Comparison of ENCODE assay signal across 11 mouse cellular contexts in genomic region chr2:116049710-116050109, GRCm38 (mm10). TPM values are rescaled to one million over a fixed set of nuclear protein-coding genes. Genes with fewer than 3 reads are reported as not detected.
A peak's percentile ranks its signal among the peaks of the same experiment; 100 is the strongest.
DNase-seq lines count a peak whose midpoint lies in the region; ATAC-seq and TF ChIP-seq lines count a peak whose summit lies in the region.
"Had no signal": no experiment of that assay in that cellular context is flagged by ENCODE, and none has a peak within 500 bp of the region (broad histone marks: within the 10 kb centered on the region; RNA-seq: fewer than 3 reads in every experiment).

No protein-coding gene starts in this region.

- DNase-seq in forebrain, embryonic 14.5 days (ENCODE audit: low spot score), result no peak
- peak; percentile 9 for DNase-seq in midbrain, embryonic 10.5 days (ENCODE audit: low spot score)
- DNase-seq in midbrain, embryonic 11.5 days (ENCODE audit: low spot score, missing footprints), result no peak
- no peak for DNase-seq in adrenal gland, adult 2 months
- no peak for DNase-seq in gastrocnemius, adult 8-10 months (ENCODE audit: low spot score in 2 of 2)
- DNase-seq in thymus, adult 18-20 months, result no peak
- DNase-seq: cerebellum, adult 2 months had no signal

- H3K36me3 ChIP-seq in forebrain, embryonic 14.5 days (ENCODE audit: control insufficient read depth, insufficient read depth, low read length), result peaks cover 46% of the 10 kb centered on the region
- peaks cover 19% of the 10 kb centered on the region for H3K36me3 ChIP-seq in forebrain, embryonic 12.5 days (replicated peaks)
- H3K36me3 ChIP-seq in midbrain, embryonic 10.5 days, result peaks cover 37% of the 10 kb centered on the region
- no peaks in the 10 kb centered on the region; the same call in 1 of the 2 replicates for H3K36me3 ChIP-seq in midbrain, embryonic 11.5 days (ENCODE audit: control insufficient read depth, insufficient read depth, low read length)
- H3K36me3 ChIP-seq in intestine, postnatal 0 days (ENCODE audit: control insufficient read depth, insufficient read depth), result no peaks in the 10 kb centered on the region
- H3K36me3 ChIP-seq: limb, embryonic 15.5 days had no signal

- 90% methylated on average over 9 of the region's 9 CpGs for WGBS in forebrain, embryonic 14.5 days
- WGBS in forebrain, embryonic 12.5 days, result 94% methylated on average over 9 of the region's 9 CpGs
- 87% methylated on average over 9 of the region's 9 CpGs for WGBS in midbrain, embryonic 10.5 days
- WGBS in midbrain, embryonic 11.5 days, result 92% methylated on average over 9 of the region's 9 CpGs
- WGBS in intestine, postnatal 0 days, result 70% methylated on average over 9 of the region's 9 CpGs

- no peaks in the 10 kb centered on the region for H3K27me3 ChIP-seq in forebrain, embryonic 14.5 days (replicated peaks; ENCODE audit: control insufficient read depth, insufficient read depth, low read length)
- H3K27me3 ChIP-seq in forebrain, embryonic 12.5 days, result no peaks in the 10 kb centered on the region
- H3K27me3 ChIP-seq in midbrain, embryonic 10.5 days (ENCODE audit: low read depth, poor library complexity, severe bottlenecking), result no peaks in the 10 kb centered on the region
- H3K27me3 ChIP-seq in midbrain, embryonic 11.5 days (ENCODE audit: control insufficient read depth, insufficient read depth, low read length), result no peaks in the 10 kb centered on the region
- H3K27me3 ChIP-seq in intestine, postnatal 0 days (replicated peaks; ENCODE audit: control insufficient read depth, insufficient read depth, low read length), result no peaks in the 10 kb centered on the region
- H3K27me3 ChIP-seq: limb, embryonic 15.5 days had no signal

- no peak for ATAC-seq in forebrain, embryonic 14.5 days
- no peak for ATAC-seq in forebrain, embryonic 12.5 days (ENCODE audit: low FRiP score)
- no peak for ATAC-seq in midbrain, embryonic 11.5 days (ENCODE audit: low FRiP score)
- no peak for ATAC-seq in intestine, postnatal 0 days

- H3K9me3 ChIP-seq in forebrain, embryonic 14.5 days (replicated peaks; ENCODE audit: control insufficient read depth, low read length), result no peaks in the 10 kb centered on the region
- no peaks in the 10 kb centered on the region for H3K9me3 ChIP-seq in forebrain, embryonic 12.5 days
- no peaks in the 10 kb centered on the region for H3K9me3 ChIP-seq in midbrain, embryonic 10.5 days (replicated peaks)
- no peaks in the 10 kb centered on the region for H3K9me3 ChIP-seq in midbrain, embryonic 11.5 days (ENCODE audit: control insufficient read depth, low read length)
- H3K9me3 ChIP-seq in intestine, postnatal 0 days (ENCODE audit: control insufficient read depth), result no peaks in the 10 kb centered on the region
- H3K9me3 ChIP-seq: limb, embryonic 15.5 days had no signal

- no peak overlapping the region for H3K9ac ChIP-seq in forebrain, embryonic 14.5 days (ENCODE audit: low read length)
- no peak overlapping the region for H3K9ac ChIP-seq in forebrain, embryonic 12.5 days
- no peak overlapping the region for H3K9ac ChIP-seq in midbrain, embryonic 11.5 days (ENCODE audit: low read length)
- H3K9ac ChIP-seq in intestine, postnatal 0 days (ENCODE audit: low read depth, low read length), result no peak overlapping the region
- H3K9ac ChIP-seq: limb, embryonic 15.5 days had no signal

- no peak overlapping the region for H3K4me3 ChIP-seq in forebrain, embryonic 14.5 days (ENCODE audit: low read depth, low read length)
- no peak overlapping the region for H3K4me3 ChIP-seq in forebrain, embryonic 12.5 days (replicated peaks)
- H3K4me3 ChIP-seq in midbrain, embryonic 10.5 days, result no peak overlapping the region
- H3K4me3 ChIP-seq in midbrain, embryonic 11.5 days (ENCODE audit: low read depth, low read length), result no peak overlapping the region
- no peak overlapping the region for H3K4me3 ChIP-seq in intestine, postnatal 0 days (ENCODE audit: low read depth, low read length)
- H3K4me3 ChIP-seq: limb, embryonic 15.5 days had no signal

- no peak for TF ChIP-seq CTCF in intestine, postnatal 0 days (IDR thresholded peaks at IDR 0.05; ENCODE audit: low read depth)

- H3K4me2 ChIP-seq in forebrain, embryonic 14.5 days (ENCODE audit: low read length), result peak overlapping the region; percentile 18; the same call in 1 of the 2 replicates
- no peak overlapping the region for H3K4me2 ChIP-seq in forebrain, embryonic 12.5 days
- H3K4me2 ChIP-seq in midbrain, embryonic 11.5 days, result no peak overlapping the region
- peak overlapping the region; percentile 37 for H3K4me2 ChIP-seq in intestine, postnatal 0 days (replicated peaks; ENCODE audit: low read depth)
- H3K4me2 ChIP-seq: limb, embryonic 15.5 days had no signal

- peaks cover 44% of the 10 kb centered on the region for H3K4me1 ChIP-seq in forebrain, embryonic 14.5 days (ENCODE audit: control insufficient read depth, insufficient read depth, low read length)
- H3K4me1 ChIP-seq in forebrain, embryonic 12.5 days, result peaks cover 37% of the 10 kb centered on the region
- H3K4me1 ChIP-seq in midbrain, embryonic 10.5 days, result peaks cover 44% of the 10 kb centered on the region
- H3K4me1 ChIP-seq in midbrain, embryonic 11.5 days (ENCODE audit: control insufficient read depth, insufficient read depth, low read length), result peaks cover 6% of the 10 kb centered on the region
- H3K4me1 ChIP-seq in intestine, postnatal 0 days (replicated peaks; ENCODE audit: control insufficient read depth, insufficient read depth, low read length), result no peaks in the 10 kb centered on the region
- H3K4me1 ChIP-seq: limb, embryonic 15.5 days had no signal

- H3K27ac ChIP-seq in forebrain, embryonic 14.5 days (ENCODE audit: low read depth, low read length), result no peak overlapping the region
- no peak overlapping the region for H3K27ac ChIP-seq in forebrain, embryonic 12.5 days
- H3K27ac ChIP-seq in midbrain, embryonic 10.5 days (replicated peaks), result no peak overlapping the region
- H3K27ac ChIP-seq in midbrain, embryonic 11.5 days (ENCODE audit: low read depth, low read length), result no peak overlapping the region
- no peak overlapping the region for H3K27ac ChIP-seq in intestine, postnatal 0 days (ENCODE audit: low read depth, low read length)
- H3K27ac ChIP-seq: limb, embryonic 15.5 days had no signal

RNA-seq across cellular contexts. Expression of gene Meis2, which starts 15.9 kb away (rescaled TPM):
- 99.1 and 114 TPM in 2 replicates for polyA plus RNA-seq in forebrain, embryonic 14.5 days (2014; fragmentation: Nextera tagmentation; extraction: Ambion mirVana)
- polyA plus RNA-seq in forebrain, embryonic 12.5 days (2016; fragmentation: Nextera tagmentation; extraction: Ambion mirVana), result 104 and 111 TPM in 2 replicates
- polyA plus RNA-seq in midbrain, embryonic 10.5 days (2016; fragmentation: Nextera tagmentation; extraction: Ambion mirVana), result 34.4 and 44.0 TPM in 2 replicates
- 52.2 and 56.5 TPM in 2 replicates for polyA plus RNA-seq in midbrain, embryonic 11.5 days (2014; fragmentation: Nextera tagmentation; extraction: Ambion mirVana)
- 13.1 and 14.0 TPM in 2 replicates for polyA plus RNA-seq in intestine, postnatal 0 days (2015; fragmentation: Nextera tagmentation; extraction: Ambion mirVana)
- total RNA-seq in adrenal gland, adult 2 months (2021), result 100 to 1,000 TPM; 211 to 303 TPM
- 85.4 and 124 TPM in 2 replicates for polyA plus RNA-seq in adrenal gland, adult 2 months (2012; rRNA removed)
- 1 to 10 TPM in 2 of 4 experiments, under 1 TPM in 2; 0.56 to 1.9 (median 1.00) TPM for total RNA-seq in gastrocnemius, adult 8-10 months (2022)
- total RNA-seq: neutrophil, adult 5-6 weeks had no signal

Comparison
In these comparisons a context has a peak if more than half of its experiments do, and no peak if none do; other contexts are left out.
1. H3K4me2 ChIP-seq: peak in forebrain, embryonic 14.5 days (single experiment) and intestine, postnatal 0 days (single experiment); none in forebrain, embryonic 12.5 days (single experiment) and midbrain, embryonic 11.5 days (single experiment).